Mouse (Mus musculus) skeletal muscle tissue, postnatal 0 days (tissue): ENCODE data around the gene Uqcc1. TPM values are rescaled to one million over a fixed set of nuclear protein-coding genes. Genes with fewer than 3 reads are reported as not detected.

ENCODE experiments used
- polyA plus RNA-seq: library from polyadenylated mRNA; unstranded; fragments of >200 nt; fragmentation: Nextera tagmentation; extraction: Ambion mirVana; gene quantifications from 2 replicates; pipeline ENCODE4 v1.2.1, GENCODE M21; 2015

Uqcc1 gene
- 73.2 and 74.7 TPM in 2 replicates for polyA plus RNA-seq

DNA sequence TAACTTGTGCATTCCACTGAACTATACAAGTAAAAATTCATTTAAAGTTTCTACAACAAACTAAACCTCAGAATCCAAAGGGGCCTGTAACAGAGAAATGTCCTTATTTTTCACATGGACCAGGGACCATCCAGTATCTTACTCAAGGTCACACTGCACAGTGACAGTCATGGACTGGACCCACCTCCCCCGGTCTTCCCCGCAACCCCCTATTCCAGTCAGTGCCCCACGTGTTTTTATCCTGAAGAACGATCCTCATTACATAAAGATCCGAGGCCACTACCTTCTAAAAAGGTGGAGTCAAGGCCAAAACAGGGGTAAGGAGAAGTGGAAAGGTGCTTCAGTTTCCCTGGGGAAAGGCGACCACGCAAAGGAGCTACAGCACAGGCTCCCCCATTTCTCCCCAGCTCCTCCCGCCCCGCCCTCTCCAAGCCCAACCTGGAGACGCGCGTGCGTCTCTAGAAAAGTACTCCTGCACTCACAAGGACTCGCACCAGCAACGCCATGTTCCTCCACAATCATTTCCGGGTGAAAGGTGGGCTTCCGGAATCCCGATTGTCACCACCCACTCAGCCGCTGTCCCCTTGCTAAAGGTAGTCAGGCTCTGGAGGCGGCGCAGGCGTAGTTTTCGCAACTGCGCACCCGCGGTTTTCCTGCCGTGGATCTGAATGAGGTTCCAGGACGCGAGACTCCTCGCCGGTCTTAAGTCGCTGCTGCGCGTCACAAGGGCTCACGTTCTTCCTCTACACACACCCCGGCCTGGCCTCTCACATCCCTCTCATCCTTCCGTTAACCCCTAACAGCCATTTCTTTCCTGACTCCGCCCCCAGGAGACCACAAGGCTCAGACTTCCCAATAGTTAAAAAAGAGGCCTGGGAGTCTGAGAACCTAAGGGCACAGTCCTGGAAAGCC lies at the start of gene Uqcc1:
Gene Uqcc1, minus strand, starts transcription at position 780 of the 912 bp plus-strand sequence.

DNA sequence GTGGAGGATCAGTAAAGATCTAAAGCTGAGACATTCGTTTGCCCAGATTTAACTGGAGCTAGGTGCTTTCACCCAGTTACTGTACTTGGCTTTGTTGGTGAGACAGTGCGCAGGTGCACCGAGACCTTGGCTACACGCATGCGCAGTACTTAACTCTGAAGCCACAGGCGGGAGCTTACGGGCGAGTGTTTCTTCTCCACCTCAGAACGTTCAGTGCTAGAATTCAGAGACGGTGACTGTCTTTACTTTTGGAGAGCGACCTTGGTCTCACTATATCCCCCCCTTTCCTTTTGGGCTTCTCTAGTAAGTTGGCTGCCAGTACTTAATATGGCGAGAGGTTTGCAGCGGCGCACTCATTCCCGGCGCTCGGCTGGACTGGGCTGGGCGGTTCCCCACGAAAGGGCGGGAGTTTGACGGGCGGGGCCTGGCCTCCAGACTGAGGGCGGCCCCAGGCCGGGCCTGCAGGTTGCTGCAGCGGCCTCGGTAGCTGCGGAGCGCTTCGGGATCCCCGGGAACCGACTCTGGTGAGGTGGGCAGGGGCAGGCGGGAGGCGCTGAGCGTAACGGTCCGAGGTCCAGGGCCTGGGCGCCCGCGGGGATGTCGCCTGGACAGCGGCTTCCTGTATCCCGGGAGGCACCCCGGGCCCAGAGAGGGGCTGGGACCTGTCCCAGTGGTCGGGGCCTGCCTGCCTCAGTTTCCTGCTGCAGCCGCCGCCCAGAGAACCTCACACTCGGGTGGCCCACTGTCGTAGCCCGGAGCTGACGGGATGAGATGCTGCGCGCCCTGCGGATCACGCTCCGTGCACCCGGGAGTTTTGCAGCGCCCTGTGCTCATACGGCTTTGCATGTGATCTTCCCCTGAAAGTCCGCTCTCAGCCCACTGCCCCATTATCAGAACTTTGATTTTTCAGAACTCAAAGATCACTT lies 26.3 kb upstream of the Uqcc1 start, which contains the start of gene Cep250:
Gene Cep250, plus strand, starts transcription at position 325 of the 926 bp plus-strand sequence.

DNA sequence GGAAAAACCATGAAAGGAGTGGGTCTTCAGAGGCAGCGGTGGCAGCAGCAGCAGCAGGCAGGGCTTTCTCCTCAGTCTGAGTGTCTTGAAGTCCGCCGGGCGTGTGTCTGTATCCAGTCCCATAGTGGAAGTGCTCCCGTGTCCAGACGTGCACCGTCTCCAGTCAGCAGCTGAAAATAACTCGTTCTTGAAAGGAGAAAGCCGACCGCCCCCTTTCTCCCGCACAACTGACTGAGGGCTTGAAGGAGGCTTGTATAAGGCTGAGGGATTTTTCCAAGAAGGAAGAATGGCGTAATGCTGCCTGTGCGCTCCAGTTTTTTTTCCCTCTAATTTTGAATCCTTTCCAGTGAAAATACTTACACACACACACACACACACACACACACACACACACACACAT lies 15.0 kb upstream of the Uqcc1 start, which contains the start of gene Gdf5:
Gene Gdf5, minus strand, starts transcription at position 244 of the 400 bp plus-strand sequence.

DNA sequence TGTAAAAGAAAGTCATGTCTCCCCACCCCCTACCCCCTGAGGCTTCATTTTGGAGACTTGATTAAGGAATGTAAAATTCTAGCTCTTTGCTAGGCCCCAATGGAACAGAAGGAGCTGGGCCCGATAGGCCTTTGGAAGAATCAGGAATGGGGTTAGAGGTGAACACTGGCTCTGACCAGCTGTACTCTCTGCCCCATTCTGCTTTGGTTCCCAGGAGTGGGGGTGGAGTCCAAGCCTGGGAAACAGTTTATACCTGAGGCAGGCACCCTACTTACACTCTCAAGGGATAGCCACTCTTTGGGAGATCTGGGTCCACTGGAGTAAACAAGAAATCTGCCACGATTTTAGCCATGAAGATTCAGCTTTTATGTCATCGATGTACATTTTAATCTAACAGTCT lies 10.6 kb upstream of the Uqcc1 start, which contains the start of gene Gm15557:
Gene Gm15557, plus strand, starts transcription at position 48 of the 400 bp plus-strand sequence.

DNA sequence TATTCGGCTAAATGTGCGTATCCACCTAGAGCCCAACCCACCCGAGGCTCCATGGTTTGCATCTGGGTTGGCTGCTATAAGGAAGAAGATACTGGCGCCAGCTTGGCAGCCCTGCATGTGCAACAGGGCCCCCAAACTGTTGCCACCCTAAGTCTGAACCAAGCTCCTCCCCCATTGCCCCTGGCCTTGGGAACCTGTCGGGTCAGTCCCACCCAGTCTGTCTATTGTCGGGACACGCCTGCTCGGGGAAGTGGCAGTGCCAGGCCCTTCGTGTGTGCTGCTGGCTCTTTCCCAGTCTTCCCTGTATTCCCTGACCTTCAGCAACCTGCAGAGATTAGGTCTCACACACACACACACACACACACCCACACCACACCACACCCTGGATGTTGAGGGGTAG lies 95.4 kb downstream of the Uqcc1 start, which contains the start of gene Fam83c:
Gene Fam83c, minus strand, starts transcription at position 123 of the 400 bp plus-strand sequence.

DNA sequence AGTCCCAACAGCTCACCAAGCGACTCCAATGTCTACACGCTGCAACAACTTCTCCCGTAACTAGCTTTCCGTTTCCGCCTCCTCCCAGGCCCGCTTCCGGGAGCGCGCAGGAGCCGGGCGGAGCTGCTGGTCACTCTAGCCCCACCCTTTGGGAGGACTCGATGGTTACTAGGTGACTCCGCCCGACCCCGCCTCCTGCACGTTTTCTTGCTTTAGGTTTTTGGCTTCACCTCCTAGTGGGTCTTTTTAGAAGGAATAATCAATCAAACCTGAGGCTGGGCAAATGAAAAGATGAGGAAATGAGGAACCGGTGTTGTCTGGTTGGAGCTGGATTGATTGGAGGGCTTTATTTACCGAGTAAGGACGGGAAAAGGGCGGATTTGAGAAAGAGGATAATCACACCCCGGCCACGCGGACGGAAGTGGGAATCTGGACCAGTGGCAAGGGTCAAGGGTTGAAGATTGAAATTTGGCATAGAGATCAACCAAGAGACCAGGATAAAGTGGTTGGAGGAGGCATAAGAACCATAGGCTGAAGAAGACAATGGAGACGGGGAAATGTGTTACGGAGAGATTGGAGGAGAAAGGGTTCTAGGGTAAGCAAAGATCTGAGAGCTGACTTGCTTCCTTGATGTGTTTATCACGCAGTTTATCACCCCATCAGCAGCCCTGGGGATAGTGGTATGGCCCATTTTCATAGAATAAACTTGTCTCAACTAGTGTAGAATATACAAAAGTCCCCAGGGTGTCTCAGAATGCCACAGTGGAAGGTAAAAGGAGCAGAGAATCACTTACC lies 103.3 kb downstream of the Uqcc1 start, which contains the start of gene Eif6:
Gene Eif6, minus strand, starts transcription at position 296 of the 795 bp plus-strand sequence.

DNA sequence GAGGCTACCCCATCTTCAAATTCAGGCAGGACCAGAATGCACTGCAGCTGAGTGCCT lies 110.9 kb downstream of the Uqcc1 start, which contains the start of gene BC029722:
Gene BC029722, minus strand, starts transcription at position 35 of the 57 bp plus-strand sequence.

Other genes starting within 250 kb of the Uqcc1 start
- gene Trpc4ap, start 237.9 kb downstream of the Uqcc1 start, polyA plus RNA-seq = 82.1 and 83.6 TPM in 2 replicates
- 13.3 and 14.7 TPM in 2 replicates for gene Edem2, start 200.8 kb downstream of the Uqcc1 start, polyA plus RNA-seq
- not detected in 2 replicates for gene Gm17581, start 194.4 kb downstream of the Uqcc1 start, polyA plus RNA-seq
- gene Procr, start 179.2 kb downstream of the Uqcc1 start, polyA plus RNA-seq = 9.4 and 10.1 TPM in 2 replicates
- not detected in 2 replicates for gene Mmp24, start 155.0 kb downstream of the Uqcc1 start, polyA plus RNA-seq
- 15.3 and 20.0 TPM in 2 replicates for gene BC029722, start 110.9 kb downstream of the Uqcc1 start, polyA plus RNA-seq
- gene Eif6, start 103.4 kb downstream of the Uqcc1 start, polyA plus RNA-seq = 107 and 121 TPM in 2 replicates
- 0.04 and 0.18 TPM in 2 replicates for gene Fam83c, start 95.5 kb downstream of the Uqcc1 start, polyA plus RNA-seq
- gene Gm15557, start 10.4 kb upstream of the Uqcc1 start, polyA plus RNA-seq = not detected in 2 replicates
- 0.10 and 0.35 TPM in 2 replicates for gene Gdf5, start 15.1 kb upstream of the Uqcc1 start, polyA plus RNA-seq
- 4.7 and 5.8 TPM in 2 replicates for gene Cep250, start 26.1 kb upstream of the Uqcc1 start, polyA plus RNA-seq
- gene 6430550D23Rik, start 77.7 kb upstream of the Uqcc1 start, polyA plus RNA-seq = 0.67 and 1.0 TPM in 2 replicates
- gene Ergic3, start 77.7 kb upstream of the Uqcc1 start, polyA plus RNA-seq = 83.9 and 102 TPM in 2 replicates
- not detected in 2 replicates for gene Fer1l4, start 122.6 kb upstream of the Uqcc1 start, polyA plus RNA-seq
- gene Spag4, start 134.9 kb upstream of the Uqcc1 start, polyA plus RNA-seq = 0.41 and 1.0 TPM in 2 replicates
- 16.6 and 17.6 TPM in 2 replicates for gene Cpne1, start 181.7 kb upstream of the Uqcc1 start, polyA plus RNA-seq
- gene Rbm12, start 181.7 kb upstream of the Uqcc1 start, polyA plus RNA-seq = 7.7 and 8.2 TPM in 2 replicates
- gene Gm28036, start 196.8 kb upstream of the Uqcc1 start, polyA plus RNA-seq = 5.9 and 6.4 TPM in 2 replicates
- 401 and 417 TPM in 2 replicates for gene Romo1, start 213.7 kb upstream of the Uqcc1 start, polyA plus RNA-seq
- 47.7 and 53.0 TPM in 2 replicates for gene Nfs1, start 213.9 kb upstream of the Uqcc1 start, polyA plus RNA-seq
- 303 and 306 TPM in 2 replicates for gene Rbm39, start 249.9 kb upstream of the Uqcc1 start, polyA plus RNA-seq